Mouse (Mus musculus) MEL (cell line): Measurements from ENCODE around the gene Pycr2. TPM values are rescaled to one million over a fixed set of nuclear protein-coding genes. Genes with fewer than 3 reads are reported as not detected.
A peak's percentile ranks its signal among the peaks of the same experiment; 100 is the strongest.

Experiments
- DNase-seq: peaks from one replicate; pipeline ENCODE4 v3.0.0; 2011; ENCODE audit warnings: low read depth, low spot score
- H3K27ac ChIP-seq: 2 replicates; pipeline ENCODE4 v1.5.1; 2012; ENCODE audit warnings: low read depth, mild to moderate bottlenecking, control low read depth, low read length, moderate library complexity; ENCODE audit not compliant: control insufficient read depth
- H3K27me3 ChIP-seq, 2 experiments: fragments of 150-350 bp in 1 of 2; sonication (generic) in 1 of 2; 2 replicates each; pipeline ENCODE4 v1.6.1; 2012; ENCODE audit warnings: low read length in 2 of 2, mild to moderate bottlenecking in 2 of 2, improper control_type of control experiment in 1 of 2, moderate library complexity in 1 of 2; ENCODE audit not compliant: insufficient read depth in 2 of 2, control insufficient read depth in 1 of 2
- H3K36me3 ChIP-seq, 2 experiments: 2 replicates each; pipeline ENCODE4 v1.6.1; 2012 to 2014; ENCODE audit warnings: low read length in 2 of 2, improper control_type of control experiment in 1 of 2, inconsistent platforms in 1 of 2, mild to moderate bottlenecking in 1 of 2; ENCODE audit not compliant: insufficient read depth in 2 of 2, control insufficient read depth in 1 of 2
- H3K4me1 ChIP-seq, 2 experiments: fragments of 150-350 bp in 1 of 2; sonication (generic) in 1 of 2; 2 replicates each; pipeline ENCODE4 v1.6.1; 2012; ENCODE audit warnings: low read length in 2 of 2, improper control_type of control experiment in 1 of 2, mild to moderate bottlenecking in 1 of 2; ENCODE audit not compliant: insufficient read depth in 2 of 2, control insufficient read depth in 1 of 2
- H3K4me3 ChIP-seq, 2 experiments: fragments of 150-350 bp in 1 of 2; sonication (generic) in 1 of 2; 2 replicates each; pipeline ENCODE4 v1.5.1; 2012; ENCODE audit warnings: low read depth in 2 of 2, low read length in 2 of 2, mild to moderate bottlenecking in 2 of 2, moderate library complexity in 2 of 2, control low read depth in 1 of 2, improper control_type of control experiment in 1 of 2; ENCODE audit not compliant: control insufficient read depth in 1 of 2, insufficient read depth in 1 of 2
- H3K79me2 ChIP-seq: 2 replicates; pipeline ENCODE4 v1.6.1; 2012; ENCODE audit warnings: mild to moderate bottlenecking, low read length, moderate library complexity; ENCODE audit not compliant: control insufficient read depth, poor library complexity, insufficient read depth
- H3K9ac ChIP-seq: 2 replicates; pipeline ENCODE4 v1.6.1; 2012; ENCODE audit warnings: low read depth, mild to moderate bottlenecking, control low read depth, low read length, moderate library complexity; ENCODE audit not compliant: control insufficient read depth, poor library complexity, severe bottlenecking
- H3K9me3 ChIP-seq: fragments of 150-350 bp; sonication (generic); replicated peaks from 2 replicates; pipeline ENCODE4 v1.6.1; 2012; ENCODE audit warnings: mild to moderate bottlenecking, low read length, improper control_type of control experiment, moderate library complexity; ENCODE audit not compliant: insufficient read depth
- EP300 ChIP-seq, 2 experiments: IDR thresholded peaks; 2 replicates each; pipeline ENCODE4 v1.6.1; 2011; ENCODE audit warnings: improper control_type of control experiment in 2 of 2, low read length in 2 of 2, low read depth in 1 of 2, mild to moderate bottlenecking in 1 of 2
- ETS1 ChIP-seq: IDR thresholded peaks from 2 replicates; pipeline ENCODE4 v1.6.1; 2012; ENCODE audit warnings: low read depth, mild to moderate bottlenecking, inconsistent platforms, low read length, improper control_type of control experiment, moderate library complexity
- GABPA ChIP-seq: IDR thresholded peaks from 2 replicates; pipeline ENCODE4 v1.6.1; 2012; ENCODE audit warnings: low read depth, mild to moderate bottlenecking, inconsistent platforms, low read length, improper control_type of control experiment, moderate library complexity
- HCFC1 ChIP-seq: IDR thresholded peaks from 2 replicates; pipeline ENCODE4 v1.6.1; 2012; ENCODE audit warnings: low read depth, mild to moderate bottlenecking, inconsistent platforms, low read length, improper control_type of control experiment, moderate library complexity
- KAT2A ChIP-seq: conservative IDR thresholded peaks from 2 replicates; pipeline ENCODE4 v1.6.1; 2012; ENCODE audit warnings: low read depth, low read length, improper control_type of control experiment, inconsistent platforms
- MAFK ChIP-seq: IDR thresholded peaks from 2 replicates; pipeline ENCODE4 v1.6.1; 2011; ENCODE audit warnings: low read depth, mild to moderate bottlenecking, low read length, improper control_type of control experiment, borderline replicate concordance
- MAX ChIP-seq: IDR thresholded peaks from 2 replicates; pipeline ENCODE4 v1.6.1; 2011; ENCODE audit warnings: low read length, improper control_type of control experiment
- MXI1 ChIP-seq: IDR thresholded peaks from 2 replicates; pipeline ENCODE4 v1.6.1; 2011; ENCODE audit warnings: mild to moderate bottlenecking, low read depth, low read length, improper control_type of control experiment
- MYC ChIP-seq: IDR thresholded peaks from 2 replicates; pipeline ENCODE4 v1.6.1; 2011; ENCODE audit warnings: low read depth, mild to moderate bottlenecking, low read length, improper control_type of control experiment, moderate library complexity
- NELFE ChIP-seq: IDR thresholded peaks from 2 replicates; pipeline ENCODE4 v1.6.1; 2011; ENCODE audit warnings: low read depth, low read length, improper control_type of control experiment
- NRF1 ChIP-seq: IDR thresholded peaks from 2 replicates; pipeline ENCODE4 v1.6.1; 2014; ENCODE audit warnings: low read depth, mild to moderate bottlenecking, inconsistent platforms, low read length, improper control_type of control experiment, moderate library complexity; ENCODE audit not compliant: poor library complexity, insufficient read depth, severe bottlenecking
- POLR2A ChIP-seq, 2 experiments: IDR thresholded peaks; 2 replicates each; pipeline ENCODE4 v1.6.1; 2011 to 2012; ENCODE audit warnings: low read length in 2 of 2, mild to moderate bottlenecking in 2 of 2, control low read depth in 1 of 2, improper control_type of control experiment in 1 of 2, low read depth in 1 of 2, moderate library complexity in 1 of 2; ENCODE audit not compliant: control insufficient read depth in 1 of 2, insufficient read depth in 1 of 2, poor library complexity in 1 of 2
- POLR2AphosphoS2 ChIP-seq: IDR thresholded peaks from 2 replicates; pipeline ENCODE4 v1.6.1; 2011; ENCODE audit warnings: low read length, improper control_type of control experiment
- SIN3A ChIP-seq: IDR thresholded peaks from 2 replicates; pipeline ENCODE4 v1.6.1; 2012; ENCODE audit warnings: low read length, improper control_type of control experiment, inconsistent platforms
- TBP ChIP-seq: IDR thresholded peaks from 2 replicates; pipeline ENCODE4 v1.8.0; 2011; ENCODE audit warnings: low read depth, low read length, improper control_type of control experiment
- UBTF ChIP-seq: IDR thresholded peaks from 2 replicates; pipeline ENCODE4 v1.6.1; 2012; ENCODE audit warnings: low read depth, mild to moderate bottlenecking, inconsistent platforms, low read length, improper control_type of control experiment, moderate library complexity, borderline replicate concordance; ENCODE audit not compliant: insufficient read depth
- USF1 ChIP-seq: IDR thresholded peaks from 2 replicates; pipeline ENCODE4 v1.6.1; 2014; ENCODE audit warnings: low read depth, mild to moderate bottlenecking, inconsistent platforms, low read length, improper control_type of control experiment, moderate library complexity
- USF2 ChIP-seq, 2 experiments: IDR thresholded peaks; 2 replicates each; pipeline ENCODE4 v1.6.1; 2011 to 2012; ENCODE audit warnings: improper control_type of control experiment in 2 of 2, low read length in 2 of 2, borderline replicate concordance in 1 of 2, inconsistent platforms in 1 of 2, low read depth in 1 of 2, mild to moderate bottlenecking in 1 of 2; ENCODE audit not compliant: insufficient read depth in 1 of 2
- ZKSCAN1 ChIP-seq: IDR thresholded peaks from 2 replicates; pipeline ENCODE4 v1.6.1; 2012; ENCODE audit warnings: low read depth, mild to moderate bottlenecking, inconsistent platforms, low read length, improper control_type of control experiment, moderate library complexity
- ZMIZ1 ChIP-seq: IDR thresholded peaks from 2 replicates; pipeline ENCODE4 v1.6.1; 2012; ENCODE audit warnings: low read depth, mild to moderate bottlenecking, inconsistent platforms, low read length, improper control_type of control experiment, moderate library complexity
- polyA plus RNA-seq, 2 experiments: library from polyadenylated mRNA; stranded (reverse) in 1 of 2; unstranded in 1 of 2; fragments of >175 nt in 1 of 2; fragments of >200 nt in 1 of 2; gene quantifications; 2 replicates each; pipeline versions ENCODE4 v1.2.1 to v1.2.4; 2012; ENCODE audit warnings: low replicate concordance in 2 of 2, low read depth in 1 of 2; ENCODE audit not compliant: insufficient read length in 2 of 2, insufficient read depth in 1 of 2, missing spikeins in 1 of 2
- total RNA-seq: library from RNA; depleted of rRNA; stranded (reverse); fragments of 300-350 nt; gene quantifications from 2 replicates; pipeline ENCODE4 v1.2.3, GENCODE M21; 2012; rRNA removed

Gene Pycr2
- 128 and 183 TPM in 2 replicates for total RNA-seq
- polyA plus RNA-seq: 100 to 1,000 TPM in 1 of 2 experiments, not detected in 1; 125 TPM

GRCm38 (mm10) chr1:180904039-180904814, at the start of gene Pycr2:
Pycr2 (plus strand) TSS chr1:180904293.
- Histone ChIP-seq H3K27me3 (no peaks in the 10 kb centered on the region), H3K9me3 (no peaks in the 10 kb centered on the region), H3K4me1 (peaks cover 2 to 32% of the 10 kb centered on the region in 2 experiments), H3K27ac (peak within 1 kb of the TSS; percentile 95), H3K4me3 (peak within 1 kb of the TSS; percentile 74 to 98), H3K9ac (peak within 1 kb of the TSS; percentile 93), H3K79me2 (peaks cover 23% of the 10 kb centered on the region), H3K36me3 (peaks cover 0 to 30% of the 10 kb centered on the region in 2 experiments; a peak in 2 of 4 replicates)
- TF ChIP-seq POLR2A (IDR thresholded peaks at IDR 0.05; ENCODE audit: control insufficient read depth in 1 of 2, insufficient read depth in 1 of 2, low read depth in 1 of 2, low read length in 2 of 2, poor library complexity in 1 of 2) (peak; percentile 71 to 84), GABPA (no peak), TBP (peak; percentile 86; the same call in 1 of the 2 replicates), MXI1 (peak; percentile 73; the same call in 1 of the 2 replicates), MAFK (no peak), KAT2A (no peak), EP300 (IDR thresholded peaks at IDR 0.05; ENCODE audit: low read depth in 1 of 2, low read length in 2 of 2) (0 out of 4 replicates have a peak, but pooled peaks of 1 of the 2 experiments have one; percentile 44), HCFC1 (peak; percentile 55; the same call in 1 of the 2 replicates), USF2 (IDR thresholded peaks at IDR 0.05; ENCODE audit: borderline replicate concordance in 1 of 2, insufficient read depth in 1 of 2, low read depth in 1 of 2, low read length in 2 of 2) (peak; percentile 84 to 95), NRF1 (peak; percentile 70), MYC (0 out of 2 replicates have a peak, but pooled peaks have one; percentile 15), ZMIZ1 (peak; percentile 55; the same call in 1 of the 2 replicates), USF1 (peak; percentile 98), ETS1 (peak; percentile 27; the same call in 1 of the 2 replicates), UBTF (peak; percentile 59; the same call in 1 of the 2 replicates), ZKSCAN1 (no peak), NELFE (peak; percentile 81), POLR2AphosphoS2 (no peak), MAX (peak; percentile 94), SIN3A (peak; percentile 25)
- peak; percentile 98 for DNase-seq
